Mouse (Mus musculus) intestine, embryonic 14.5 days (tissue): ENCODE data around the gene Gdf9. TPM values are rescaled to one million over a fixed set of nuclear protein-coding genes. Genes with fewer than 3 reads are reported as not detected.

Experiments used
- ATAC-seq: fragments of 200-750 bp; cut with Nextera tagmentation; replicated peaks from 2 replicates; pipeline ENCODE4 v1.8.0; 2017; ENCODE audit warnings: low read depth, moderate number of reproducible peaks, moderate TSS enrichment, moderate library complexity; ENCODE audit not compliant: low FRiP score, low TSS enrichment
- DNase-seq: peaks from one replicate; pipeline ENCODE4 v3.0.0-alpha.2; 2018; ENCODE audit warnings: low spot score
- H3K27ac ChIP-seq: fragments of 300-500 bp; sonication (generic); 2 replicates; pipeline ENCODE4 v1.5.1; 2014; ENCODE audit warnings: low read depth, mild to moderate bottlenecking, control low read depth
- H3K27me3 ChIP-seq: fragments of 300-500 bp; sonication (generic); replicated peaks from 2 replicates; pipeline ENCODE4 v1.6.1; 2014; ENCODE audit warnings: low read length, control low read depth; ENCODE audit not compliant: control insufficient read depth, insufficient read depth
- H3K36me3 ChIP-seq: fragments of 300-500 bp; sonication (generic); 2 replicates; pipeline ENCODE4 v1.6.1; 2014; ENCODE audit warnings: low read length, control low read depth; ENCODE audit not compliant: control insufficient read depth, insufficient read depth
- H3K4me1 ChIP-seq: fragments of 300-500 bp; sonication (generic); replicated peaks from 2 replicates; pipeline ENCODE4 v1.6.1; 2014; ENCODE audit warnings: low read length, control low read depth, mixed read lengths; ENCODE audit not compliant: control insufficient read depth, insufficient read depth
- H3K4me2 ChIP-seq: fragments of 300-500 bp; sonication (generic); 2 replicates; pipeline ENCODE4 v1.6.1; 2014; ENCODE audit warnings: low read length
- H3K4me3 ChIP-seq: fragments of 300-500 bp; sonication (generic); 2 replicates; pipeline ENCODE4 v1.5.1; 2014; ENCODE audit warnings: low read depth, low read length, control low read depth, mixed read lengths
- H3K9ac ChIP-seq: fragments of 300-500 bp; sonication (generic); 2 replicates; pipeline ENCODE4 v1.6.1; 2014; ENCODE audit warnings: mild to moderate bottlenecking, low read length
- H3K9me3 ChIP-seq: fragments of 300-500 bp; sonication (generic); 2 replicates; pipeline ENCODE4 v1.6.1; 2016; ENCODE audit warnings: low read length, control low read depth; ENCODE audit not compliant: control insufficient read depth
- WGBS: fragments of 180-500 bp; shearing (Covaris S2); extraction: QIAGEN DNeasy Blood & Tissue Kit; methylation state at CpG from one replicate; pipeline ENCODE4 v1.1.7; 2014; 5-methylcytosine and 5-hydroxymethylcytosine counted together
- polyA plus RNA-seq: library from polyadenylated mRNA; unstranded; fragments of >200 nt; fragmentation: Nextera tagmentation; extraction: Ambion mirVana; gene quantifications from 2 replicates; pipeline ENCODE4 v1.2.1, GENCODE M21; 2014

Gdf9 gene
- polyA plus RNA-seq, 1 experiment from 2014 or later: 1.7 TPM

- H3K9ac ChIP-seq: no peak overlapping the region
- peaks cover 75% of the 10 kb centered on the region for H3K27me3 ChIP-seq
- H3K9me3 ChIP-seq: 0 out of 2 replicates have a peak, but pooled peaks cover 4% of the 10 kb centered on the region
- DNase-seq (no peak), ATAC-seq (no peak)
- H3K36me3 ChIP-seq: no peaks in the 10 kb centered on the region
- H3K4me3 ChIP-seq: no peak overlapping the region
- no peak overlapping the region for H3K27ac ChIP-seq
- 49% methylated on average over 7 of the region's 7 CpGs for WGBS
- no peak overlapping the region for H3K4me2 ChIP-seq
- peaks cover 4% of the 10 kb centered on the region; the same call in 1 of the 2 replicates for H3K4me1 ChIP-seq
Measured at GRCm38 (mm10) chr11:53477833-53478232, 47.0 kb downstream of the Gdf9 start.

- H3K9me3 ChIP-seq: 0 out of 2 replicates have a peak, but pooled peaks cover 4% of the 10 kb centered on the region
- H3K4me2 ChIP-seq: peak overlapping the region; percentile 62
- ATAC-seq (no peak; the same call in 1 of the 2 replicates), DNase-seq (peak; percentile 67)
- no peak overlapping the region for H3K27ac ChIP-seq
- no peaks in the 10 kb centered on the region for H3K36me3 ChIP-seq
- WGBS: 5% methylated on average over 79 of the region's 79 CpGs
- peak overlapping the region; percentile 36 for H3K4me3 ChIP-seq
- H3K9ac ChIP-seq: 0 out of 2 replicates have a peak overlapping the region, but pooled peaks have one; percentile 14
- peaks cover 4% of the 10 kb centered on the region; the same call in 1 of the 2 replicates for H3K4me1 ChIP-seq
- H3K27me3 ChIP-seq: peaks cover 75% of the 10 kb centered on the region
Measured at GRCm38 (mm10) chr11:53478383-53479170, 47.8 kb downstream of the Gdf9 start.

- WGBS: 2% methylated on average over 55 of the region's 62 CpGs
- Histone ChIP-seq H3K36me3 (no peaks in the 10 kb centered on the region), H3K4me2 (peak overlapping the region; percentile 62), H3K9ac (0 out of 2 replicates have a peak overlapping the region, but pooled peaks have one; percentile 16), H3K27ac (no peak overlapping the region), H3K27me3 (peaks cover 70% of the 10 kb centered on the region), H3K9me3 (0 out of 2 replicates have a peak, but pooled peaks cover 4% of the 10 kb centered on the region), H3K4me3 (peak overlapping the region; percentile 36), H3K4me1 (peaks cover 4% of the 10 kb centered on the region; the same call in 1 of the 2 replicates)
- ATAC-seq: 0 out of 2 replicates have a peak, but pooled peaks have one; percentile 30
- DNase-seq: peak; percentile 76
Measured at GRCm38 (mm10) chr11:53479171-53479782, 48.5 kb downstream of the Gdf9 start.

DNA sequence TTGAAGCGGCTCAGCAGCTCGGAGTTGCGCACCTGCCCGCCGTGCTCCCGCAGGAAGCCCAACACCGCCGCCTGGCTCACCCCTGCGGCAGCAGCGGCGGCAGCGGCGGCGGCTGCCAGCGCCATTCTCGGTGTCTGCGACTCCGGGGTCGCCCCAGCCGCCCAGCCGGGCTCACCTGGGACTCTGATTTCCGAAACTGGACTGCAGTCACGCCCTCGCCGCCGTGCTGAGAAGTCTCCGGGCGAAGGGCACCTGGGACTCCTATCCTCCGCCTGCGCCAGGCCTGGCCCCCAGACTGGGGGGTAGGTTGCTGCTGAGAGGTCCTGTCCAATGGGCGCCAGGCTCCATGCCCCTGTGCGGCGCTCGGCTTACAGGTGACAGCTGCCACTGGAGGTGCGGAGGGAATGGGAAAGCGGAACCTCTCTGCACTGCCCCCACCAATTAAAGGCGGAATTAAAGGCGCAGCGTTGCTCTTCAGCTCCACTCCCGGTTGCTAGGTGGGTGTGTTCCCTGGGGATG, 49.0 kb downstream of the Gdf9 start, which contains the start of the genes Gm9945 and Sowaha:
Gm9945 (plus strand) TSS at position 384 of the 519 bp plus-strand sequence.
Sowaha (minus strand) TSS at position 492 of the 519 bp plus-strand sequence.
- WGBS: 2% methylated on average over 39 of the region's 40 CpGs
- H3K4me3 ChIP-seq: peak within 1 kb of the TSS; percentile 36
- peaks cover 65% of the 10 kb centered on the region for H3K27me3 ChIP-seq
- H3K9me3 ChIP-seq: 0 out of 2 replicates have a peak, but pooled peaks cover 4% of the 10 kb centered on the region
- peak within 1 kb of the TSS; percentile 62 for H3K4me2 ChIP-seq
- H3K4me1 ChIP-seq: peaks cover 4% of the 10 kb centered on the region; the same call in 1 of the 2 replicates
- 0 out of 2 replicates have a peak within 1 kb of the TSS, but pooled peaks have one; percentile 16 for H3K9ac ChIP-seq
- ATAC-seq (peak; percentile 70), DNase-seq (peak; percentile 71)
- no peaks in the 10 kb centered on the region for H3K36me3 ChIP-seq
- H3K27ac ChIP-seq: no peak within 1 kb of the TSS

DNA sequence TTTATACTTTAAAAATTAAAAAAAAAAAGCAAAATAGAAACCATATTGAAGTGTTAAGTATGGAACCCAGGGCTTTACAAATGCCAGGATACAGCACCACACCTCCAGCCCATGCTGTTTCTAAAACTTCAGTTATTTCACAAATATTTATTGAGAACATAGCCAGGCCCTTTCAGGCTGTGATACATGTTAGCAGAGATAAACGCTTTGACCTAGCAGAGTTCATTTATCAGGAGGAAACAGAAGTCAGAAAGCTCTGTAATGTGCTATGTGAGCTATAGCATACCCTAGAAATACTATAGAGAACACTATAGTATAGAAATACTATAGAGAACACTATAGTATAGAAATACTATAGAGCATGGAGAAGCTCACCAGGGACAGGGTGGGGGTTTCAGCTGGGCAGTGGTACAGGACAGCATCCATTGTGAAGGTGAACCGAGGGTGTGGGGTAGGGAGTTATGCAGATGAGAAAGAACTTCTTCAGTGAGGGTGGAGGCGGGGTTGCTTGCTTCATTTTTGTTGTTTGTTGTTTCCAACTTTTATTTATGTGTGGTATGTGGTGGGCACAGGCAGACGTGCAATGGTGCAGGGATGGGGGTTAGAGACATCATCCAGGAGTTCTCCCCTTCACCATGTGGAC, 50.4 kb downstream of the Gdf9 start:
- DNase-seq: no peak
- 64% methylated on average over 4 of the region's 4 CpGs for WGBS
- Histone ChIP-seq H3K9ac (no peak overlapping the region), H3K36me3 (no peaks in the 10 kb centered on the region), H3K4me1 (peaks cover 4% of the 10 kb centered on the region; the same call in 1 of the 2 replicates), H3K4me3 (no peak overlapping the region), H3K27ac (no peak overlapping the region), H3K4me2 (no peak overlapping the region), H3K27me3 (peaks cover 51% of the 10 kb centered on the region), H3K9me3 (0 out of 2 replicates have a peak, but pooled peaks cover 4% of the 10 kb centered on the region)
- no peak for ATAC-seq

DNA sequence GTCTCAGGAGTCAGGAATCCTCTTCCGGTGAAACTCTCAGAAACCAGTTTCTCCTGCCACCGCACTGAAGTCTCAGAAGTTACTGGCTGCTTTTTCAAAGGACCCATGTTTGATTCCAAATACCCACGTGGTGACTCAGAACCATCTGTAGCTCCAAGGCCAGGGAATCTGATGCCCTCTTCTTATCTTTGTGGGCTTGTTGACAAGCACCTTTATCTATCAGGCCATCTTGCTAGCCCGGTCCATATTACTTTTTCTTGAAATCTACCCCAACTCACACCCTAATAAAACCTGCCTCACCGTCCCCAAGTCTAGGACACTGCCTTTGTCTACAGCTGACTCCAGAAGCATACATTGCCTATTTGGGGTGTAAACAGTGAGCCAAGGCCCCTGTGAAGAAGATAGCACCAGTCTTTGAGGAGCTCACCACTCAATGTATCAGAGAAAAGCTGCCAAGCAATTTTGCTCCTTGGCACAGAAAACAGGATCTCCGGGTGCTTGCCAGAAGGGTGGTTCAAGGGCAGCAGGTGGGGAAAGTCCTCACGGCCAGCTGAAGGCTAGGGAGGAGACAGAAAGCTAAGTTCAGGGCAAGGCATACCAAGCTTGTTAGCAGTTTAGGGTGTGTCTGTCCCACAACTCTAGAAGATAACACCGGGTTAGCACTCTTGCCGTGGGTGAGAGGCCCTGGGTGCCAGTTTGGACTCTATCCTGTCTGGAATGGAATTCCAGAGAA, 52.5 kb downstream of the Gdf9 start:
- Histone ChIP-seq H3K27me3 (peaks cover 41% of the 10 kb centered on the region), H3K9me3 (0 out of 2 replicates have a peak, but pooled peaks cover 4% of the 10 kb centered on the region), H3K9ac (no peak overlapping the region), H3K27ac (no peak overlapping the region), H3K4me2 (no peak overlapping the region), H3K4me3 (no peak overlapping the region), H3K36me3 (no peaks in the 10 kb centered on the region), H3K4me1 (peaks cover 12% of the 10 kb centered on the region)
- DNase-seq (no peak), ATAC-seq (no peak)
- 60% methylated on average over 9 of the region's 9 CpGs for WGBS

DNA sequence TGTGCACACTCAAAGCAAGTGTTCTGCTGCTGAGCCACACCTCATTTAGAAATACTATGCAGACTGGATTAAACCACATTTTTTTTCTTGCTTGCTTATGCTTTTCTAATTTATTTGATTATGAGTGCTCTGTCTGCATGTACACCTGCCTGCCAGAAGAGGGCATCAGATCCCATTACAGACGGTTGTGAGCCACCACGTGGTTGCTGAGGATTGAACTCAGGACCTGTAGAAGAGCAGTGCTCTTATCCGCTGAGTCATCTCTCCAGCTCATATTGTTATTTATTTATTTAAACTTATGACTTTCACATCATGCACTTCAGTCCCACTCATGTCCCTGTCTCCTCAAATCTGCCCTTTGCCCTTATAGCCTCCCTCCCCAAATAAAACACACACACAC, 54.9 kb downstream of the Gdf9 start:
- Histone ChIP-seq H3K27ac (no peak overlapping the region), H3K27me3 (peaks cover 17% of the 10 kb centered on the region), H3K4me1 (peaks cover 8% of the 10 kb centered on the region; the same call in 1 of the 2 replicates), H3K9me3 (no peaks in the 10 kb centered on the region), H3K4me3 (no peak overlapping the region), H3K36me3 (no peaks in the 10 kb centered on the region), H3K4me2 (no peak overlapping the region), H3K9ac (no peak overlapping the region)
- WGBS: 45% methylated on average over 3 of the region's 3 CpGs
- DNase-seq: no peak
- no peak for ATAC-seq
